Mouse (Mus musculus) CH12.LX (cell line): ENCODE data around the gene Adam10.

Experiments
- CTCF ChIP-seq, 2 experiments: IDR thresholded peaks in 1 of 2; conservative IDR thresholded peaks in 1 of 2; 2 replicates each; pipeline ENCODE4 v1.5.1; 2011 to 2012; ENCODE audit warnings: low read depth in 2 of 2, low read length in 2 of 2, improper control_type of control experiment in 1 of 2, inconsistent platforms in 1 of 2, mild to moderate bottlenecking in 1 of 2, moderate library complexity in 1 of 2
- E2F4 ChIP-seq: IDR thresholded peaks from 2 replicates; pipeline ENCODE4 v1.6.1; 2011; ENCODE audit warnings: low read depth, low read length, improper control_type of control experiment; ENCODE audit not compliant: insufficient replicate concordance
- ELF1 ChIP-seq: IDR thresholded peaks from 2 replicates; pipeline ENCODE4 v1.6.1; 2014; ENCODE audit warnings: low read depth, mild to moderate bottlenecking, inconsistent platforms, low read length, improper control_type of control experiment
- JUND ChIP-seq: conservative IDR thresholded peaks from 2 replicates; pipeline ENCODE4 v1.6.1; 2011; ENCODE audit warnings: low read depth, low read length, improper control_type of control experiment
- MAFK ChIP-seq: IDR thresholded peaks from 2 replicates; pipeline ENCODE4 v1.6.1; 2011; ENCODE audit warnings: low read length, improper control_type of control experiment; ENCODE audit not compliant: insufficient replicate concordance
- POLR2A ChIP-seq: IDR thresholded peaks from 2 replicates; pipeline ENCODE4 v1.6.1; 2011; ENCODE audit warnings: low read depth, mild to moderate bottlenecking, improper control_type of control experiment, low read length
- RAD21 ChIP-seq: IDR thresholded peaks from 2 replicates; pipeline ENCODE4 v1.6.1; 2011; ENCODE audit warnings: low read depth, mild to moderate bottlenecking, low read length, improper control_type of control experiment, moderate library complexity
- RCOR1 ChIP-seq: conservative IDR thresholded peaks from 2 replicates; pipeline ENCODE4 v1.6.1; 2012; ENCODE audit warnings: low read depth, mild to moderate bottlenecking, inconsistent platforms, low read length, improper control_type of control experiment
- SIN3A ChIP-seq: IDR thresholded peaks from 2 replicates; pipeline ENCODE4 v1.6.1; 2012; ENCODE audit warnings: low read length, improper control_type of control experiment, inconsistent platforms
- USF1 ChIP-seq: IDR thresholded peaks from 2 replicates; pipeline ENCODE4 v1.6.1; 2014; ENCODE audit warnings: low read depth, mild to moderate bottlenecking, inconsistent platforms, low read length, improper control_type of control experiment
- ZKSCAN1 ChIP-seq: IDR thresholded peaks from 2 replicates; pipeline ENCODE4 v1.6.1; 2012; ENCODE audit warnings: low read depth, inconsistent platforms, low read length, improper control_type of control experiment, borderline replicate concordance
- ZNF384 ChIP-seq: IDR thresholded peaks from 2 replicates; pipeline ENCODE4 v1.6.1; 2012; ENCODE audit warnings: low read depth, low read length, improper control_type of control experiment, inconsistent platforms

- TF ChIP-seq CTCF (conservative IDR thresholded peaks at IDR 0.05 in 1 of 2, IDR thresholded peaks at IDR 0.05 in 1 of 2; ENCODE audit: low read depth in 2 of 2, low read length in 2 of 2) (no peak), USF1 (no peak), POLR2A (no peak), E2F4 (no peak), ZNF384 (no peak), SIN3A (no peak), RAD21 (no peak), JUND (no peak), RCOR1 (no peak), ELF1 (no peak), ZKSCAN1 (no peak), MAFK (no peak)
Measured at GRCm38 (mm10) chr9:70775517-70775916, 96.7 kb downstream of the Adam10 start.
